Mouse (Mus musculus) lung, adult 2 months (tissue): ENCODE data around the gene Sigirr.

Experiments
- CTCF ChIP-seq: fragments of 200-500 bp; IDR thresholded peaks from 2 replicates; pipeline ENCODE4 v1.5.1; 2011; ENCODE audit warnings: mild to moderate bottlenecking, low read length, control low read depth; ENCODE audit not compliant: insufficient read depth
- POLR2A ChIP-seq: fragments of 200-500 bp; IDR thresholded peaks from 2 replicates; pipeline ENCODE4 v1.6.1; 2011; ENCODE audit warnings: low read depth, mild to moderate bottlenecking, control low read depth, low read length, borderline replicate concordance; ENCODE audit errors: extremely low read depth

GRCm38 (mm10) chr7:141064175-141064574, 36.2 kb downstream of the Sigirr start:
- TF ChIP-seq CTCF (no peak), POLR2A (no peak)
